Mouse (Mus musculus): Measurements from ENCODE around the gene Ilf2. TPM values are rescaled to one million over a fixed set of nuclear protein-coding genes. Genes with fewer than 3 reads are reported as not detected.

Ilf2 gene
- 10 to 100 TPM; 74.7 to 96.6 TPM for polyA plus RNA-seq (2017; shearing (Covaris generic))

DNA sequence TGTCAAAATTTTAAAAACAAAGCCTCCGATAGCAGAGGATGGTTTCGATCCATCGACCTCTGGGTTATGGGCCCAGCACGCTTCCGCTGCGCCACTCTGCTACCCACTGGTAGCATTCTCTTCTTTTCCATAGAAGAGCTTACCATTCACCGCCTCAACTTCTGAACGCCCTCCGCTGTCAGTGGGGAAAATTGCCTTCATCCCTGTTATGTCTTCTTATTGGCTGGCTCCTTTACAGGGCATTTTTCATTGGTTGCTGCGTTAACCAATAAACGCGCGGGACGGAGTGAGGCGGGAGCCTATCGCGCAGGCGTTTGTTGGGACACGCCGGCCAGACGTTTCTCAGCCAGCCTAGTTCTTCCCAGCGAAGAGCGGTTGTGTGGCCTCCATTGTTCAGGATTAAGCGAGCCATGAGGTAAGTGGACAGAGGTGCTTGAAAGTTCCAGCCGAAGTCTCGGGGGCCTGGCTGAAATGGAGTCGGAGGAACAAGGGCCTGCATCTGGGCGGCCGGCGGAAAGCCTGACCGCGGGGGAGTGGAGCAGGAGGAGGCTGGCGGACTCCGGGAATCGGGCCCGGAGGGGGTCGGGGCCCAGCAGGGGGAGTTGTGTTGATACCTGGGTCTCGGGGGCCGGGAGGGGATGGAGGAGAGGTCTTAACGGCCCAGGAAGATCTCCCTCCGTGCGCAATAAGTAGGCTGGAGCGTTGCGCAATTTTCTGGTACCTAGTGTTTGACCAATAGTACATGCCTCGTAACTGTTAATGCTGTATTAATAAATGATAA lies at the start of gene Ilf2:
Gene Ilf2 (plus strand): TSS at position 296 of the 781 bp plus-strand sequence.

DNA sequence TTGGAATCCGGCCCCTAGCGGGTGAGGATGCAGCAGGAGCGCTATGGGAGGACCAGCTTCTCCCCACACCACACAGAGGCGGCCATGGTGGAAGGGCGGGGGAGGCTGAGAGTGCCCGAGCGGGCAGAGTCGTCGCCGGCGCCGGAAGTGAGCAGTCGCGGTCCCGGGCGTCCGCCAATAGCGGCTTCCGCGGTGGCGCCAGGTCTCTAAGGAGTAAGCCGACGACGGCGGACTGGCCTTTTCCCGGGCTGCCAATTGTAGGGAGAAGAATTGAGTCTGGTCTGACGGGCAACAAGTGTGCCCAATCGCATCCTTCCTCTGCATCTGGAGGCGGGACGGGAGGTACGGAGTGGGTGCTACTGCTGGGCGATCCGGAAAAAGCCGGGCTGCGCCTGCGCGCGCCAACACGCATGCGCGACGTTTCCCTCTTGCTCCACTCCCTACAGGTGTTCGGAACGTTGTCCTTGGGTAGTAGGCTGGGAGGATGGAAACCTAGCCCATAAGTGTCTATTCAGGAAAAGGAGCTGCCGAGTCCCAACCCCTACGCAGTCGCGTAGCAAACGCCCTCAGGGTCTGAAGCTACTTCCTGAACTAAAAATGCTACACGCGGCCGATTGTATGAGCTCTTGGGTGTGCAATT lies 42.4 kb upstream of the Ilf2 start, which contains the start of gene Ints3:
Gene Ints3 (minus strand): TSS at position 242 of the 640 bp plus-strand sequence.

DNA sequence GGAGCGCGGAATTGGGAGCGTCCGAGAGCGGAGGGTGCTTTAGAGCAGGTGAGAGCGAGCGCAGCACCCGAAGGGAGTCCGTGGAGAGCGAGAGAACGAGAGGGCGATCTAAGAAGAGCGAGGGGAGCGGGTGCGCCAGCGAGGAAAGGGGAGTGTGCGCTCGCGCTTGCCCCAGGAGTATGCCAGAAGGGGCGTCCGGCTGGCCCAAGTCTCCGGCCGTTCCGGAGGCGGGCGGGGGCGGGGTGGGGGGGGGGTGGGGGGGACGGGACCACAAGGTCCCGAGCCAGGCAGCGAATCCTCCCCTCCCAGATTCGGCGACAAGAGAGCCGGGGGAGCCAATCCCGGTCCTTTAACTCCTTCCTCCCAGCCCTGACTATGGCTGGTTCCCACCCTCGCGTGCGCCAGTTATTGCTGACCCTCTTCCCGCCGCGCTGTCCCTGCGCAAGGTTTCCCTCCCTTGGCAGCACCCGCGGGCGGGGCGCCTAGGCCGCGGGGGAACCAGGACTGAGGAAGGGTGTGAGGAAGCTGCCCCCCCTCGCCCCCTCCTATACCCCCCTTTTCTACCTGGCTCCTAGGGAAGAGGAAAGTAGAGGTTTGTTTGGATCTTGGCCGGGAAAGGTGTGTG lies 10.1 kb upstream of the Ilf2 start, which contains the start of gene Npr1:
Gene Npr1 (minus strand): TSS at position 181 of the 625 bp plus-strand sequence.

DNA sequence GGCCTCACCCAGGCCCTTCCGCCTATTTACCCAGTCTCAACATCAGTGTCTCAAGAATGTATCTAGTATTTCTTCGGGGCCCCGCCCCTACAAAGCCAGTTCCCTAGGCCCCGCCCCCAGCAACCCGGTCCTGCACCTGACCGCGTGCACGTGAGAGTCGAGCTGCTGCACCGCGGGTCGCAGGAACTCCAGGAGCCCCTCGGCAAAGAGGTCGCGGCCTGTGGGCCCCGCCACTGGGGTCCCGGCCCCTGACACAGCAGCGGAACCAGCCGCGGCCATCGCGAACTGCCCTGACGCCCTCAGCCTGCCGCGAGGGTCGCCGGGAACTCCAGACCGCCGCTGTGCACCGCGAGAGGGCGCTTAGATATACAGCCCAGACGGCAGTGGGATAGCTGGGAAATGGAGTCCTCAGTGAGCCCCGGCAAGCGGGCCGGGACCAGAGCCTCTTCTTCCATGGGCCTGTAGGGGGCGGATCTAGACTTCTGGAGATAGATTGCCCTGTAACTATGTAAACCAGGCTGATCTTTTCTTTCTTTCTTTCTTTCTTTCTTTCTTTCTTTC lies 14.8 kb downstream of the Ilf2 start, which contains the start of gene Snapin:
Gene Snapin (minus strand): TSS at position 338 of the 561 bp plus-strand sequence.

DNA sequence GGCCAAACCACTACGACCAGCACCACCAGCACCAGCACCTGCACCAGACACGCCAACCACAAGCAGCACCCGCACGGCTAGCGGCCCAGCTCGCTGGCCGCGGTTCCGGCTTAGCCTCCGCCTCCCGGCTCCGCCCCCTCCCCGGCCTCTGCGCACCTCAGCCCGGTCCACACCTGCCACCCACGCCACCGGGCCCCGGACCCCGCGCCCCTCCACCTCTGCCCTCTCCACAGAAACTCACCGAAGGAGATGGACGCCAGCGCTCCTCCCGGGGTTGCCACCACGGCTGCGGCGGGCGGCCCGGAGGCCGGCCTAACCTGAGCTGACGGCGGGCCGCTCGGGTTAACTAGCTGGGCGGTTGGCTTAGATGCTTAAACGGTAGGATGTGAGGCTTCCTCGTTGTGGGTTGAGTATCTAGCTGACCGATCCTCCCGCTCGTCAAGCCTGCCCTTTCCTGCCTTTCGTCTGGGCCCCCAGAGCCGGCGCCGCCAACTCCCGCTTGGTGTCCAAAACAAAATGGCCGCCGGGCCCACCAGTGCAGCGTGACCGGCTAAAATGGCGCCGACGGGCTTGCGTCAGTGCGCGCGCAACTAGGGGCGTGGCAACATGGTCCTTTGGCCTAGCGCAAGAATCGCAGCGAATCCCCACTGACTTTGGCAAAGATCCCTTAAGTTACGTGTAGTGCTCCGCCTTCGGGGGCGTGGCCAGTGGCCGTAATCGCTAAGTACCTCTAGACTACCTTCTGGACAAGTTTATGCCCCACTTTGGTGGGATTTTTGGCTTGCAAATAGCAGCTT lies 33.2 kb downstream of the Ilf2 start, which contains the start of gene Chtop:
Gene Chtop (minus strand): TSS at position 549 of the 797 bp plus-strand sequence.

DNA sequence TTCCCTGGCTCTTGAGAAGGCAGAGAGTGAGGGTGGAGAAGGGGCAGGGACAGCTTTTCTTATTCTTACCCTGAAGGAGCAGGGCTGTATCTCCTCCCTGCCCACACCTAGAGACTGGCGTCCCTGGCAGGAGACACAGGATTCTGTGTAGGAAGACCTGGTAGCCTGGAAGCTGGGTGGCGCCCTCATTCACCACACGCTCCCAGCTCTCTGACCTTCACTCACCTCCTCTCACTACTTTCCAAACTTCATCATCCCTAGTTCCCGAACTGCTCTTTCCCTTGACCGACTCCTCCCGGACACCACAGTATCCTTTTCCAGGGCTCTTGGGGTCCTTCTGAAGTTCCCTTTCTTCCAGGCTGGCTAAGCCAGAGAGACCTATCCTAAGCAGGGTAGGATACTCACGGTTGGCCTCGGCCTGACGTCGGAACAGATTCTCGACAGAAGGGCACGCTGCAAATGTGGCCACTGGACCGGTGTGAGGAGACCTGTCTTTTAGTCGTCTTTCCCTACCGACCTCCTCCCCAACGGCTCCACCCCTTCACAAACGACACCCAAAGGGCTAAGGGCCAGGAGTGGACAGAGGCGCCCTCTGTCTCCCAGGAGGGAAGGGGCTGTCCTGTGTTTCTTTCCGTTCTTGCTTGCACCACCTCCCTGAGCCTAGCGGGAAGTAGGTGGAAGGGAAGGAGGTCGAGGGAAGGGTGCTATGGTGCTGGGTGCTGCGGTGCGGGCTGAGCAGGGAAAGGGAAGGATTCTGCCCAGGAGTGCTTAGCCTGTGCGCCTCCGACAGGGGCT lies 38.1 kb downstream of the Ilf2 start, which contains the start of the genes S100a1 and S100a13:
Gene S100a1 (minus strand): TSS at position 597 of the 795 bp plus-strand sequence.
Gene S100a13 (plus strand): TSS at position 640 of the 795 bp plus-strand sequence.

DNA sequence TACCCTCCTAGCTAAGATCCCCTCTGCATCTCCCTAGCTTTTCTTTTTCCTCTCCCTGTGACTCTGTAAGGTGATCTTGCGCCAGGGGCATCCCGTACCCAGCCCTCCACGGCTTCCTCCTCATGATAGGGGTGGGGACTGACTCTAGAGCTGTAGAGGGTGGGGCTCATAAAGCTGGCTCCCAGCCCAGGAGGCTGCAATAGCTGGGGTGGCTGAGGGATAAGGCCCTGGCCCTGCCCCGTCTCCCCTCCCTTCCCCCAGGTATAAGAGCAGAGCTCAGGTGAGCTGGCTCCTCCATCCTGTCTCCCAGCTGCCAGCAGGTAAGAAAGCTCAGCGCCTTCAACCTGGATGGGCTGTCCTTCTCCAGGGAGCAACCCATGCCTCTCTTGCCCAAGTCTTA lies 50.7 kb downstream of the Ilf2 start, which contains the start of gene S100a14:
Gene S100a14 (plus strand): TSS at position 277 of the 400 bp plus-strand sequence.

DNA sequence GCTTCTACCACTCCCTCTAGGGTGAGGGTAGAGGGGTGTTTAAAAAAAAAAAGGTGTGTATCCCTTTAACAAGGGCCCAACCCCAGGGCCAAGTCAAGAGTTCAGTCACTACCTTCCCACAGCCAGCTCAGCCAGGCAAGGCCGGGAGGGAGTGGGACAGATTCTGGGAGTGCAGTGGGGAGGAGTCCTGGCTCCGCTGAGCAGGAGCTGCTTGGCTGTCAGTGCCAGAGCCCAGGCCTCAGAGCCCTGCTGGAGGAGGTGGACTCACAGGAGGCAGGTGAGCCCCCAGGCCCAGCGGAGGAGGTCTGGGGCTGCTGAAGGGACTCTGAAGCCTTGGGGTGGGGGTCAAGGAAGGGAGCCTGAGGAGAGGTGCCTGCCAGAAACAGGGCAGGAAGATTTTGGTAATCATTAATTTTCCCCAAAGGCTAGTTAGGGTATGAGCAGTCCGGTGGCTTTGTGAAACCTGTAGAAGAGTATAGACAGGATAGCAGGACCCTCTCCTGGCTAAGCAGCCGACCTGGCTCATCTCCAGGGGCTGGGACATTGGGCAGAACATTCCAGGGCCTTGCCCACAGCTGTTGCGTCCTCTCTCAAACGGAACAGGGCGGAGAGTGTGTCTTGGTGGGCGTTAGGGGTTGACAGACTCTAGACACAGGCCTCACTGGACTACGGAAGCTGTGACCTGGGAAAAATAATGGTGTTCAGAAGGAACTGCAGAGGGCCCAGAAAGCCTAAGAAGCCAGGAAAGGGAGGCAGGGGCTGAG lies 61.4 kb downstream of the Ilf2 start, which contains the start of gene S100a16:
Gene S100a16 (plus strand): TSS at position 114 of the 764 bp plus-strand sequence.

Other genes starting within 250 kb of the Ilf2 start
- 100 to 1,000 TPM; 132 to 181 TPM for gene Jtb, start 244.5 kb upstream of the Ilf2 start, polyA plus RNA-seq (2017; shearing (Covaris generic))
- gene Creb3l4, start 232.6 kb upstream of the Ilf2 start, polyA plus RNA-seq (2017; shearing (Covaris generic)), result not detected
- 1 to 10 TPM; 3.1 to 3.9 TPM for gene Slc39a1, start 228.0 kb upstream of the Ilf2 start, polyA plus RNA-seq (2017; shearing (Covaris generic))
- gene Crtc2, start 222.0 kb upstream of the Ilf2 start, polyA plus RNA-seq (2017; shearing (Covaris generic)), result 10 to 100 TPM; 84.5 to 85.4 TPM
- 10 to 100 TPM; 22.4 to 43.4 TPM for gene Dennd4b, start 210.9 kb upstream of the Ilf2 start, polyA plus RNA-seq (2017; shearing (Covaris generic))
- 10 to 100 TPM in 1 of 2 experiments, 1 to 10 TPM in 1; 9.1 to 13.3 TPM for gene Gatad2b, start 182.9 kb upstream of the Ilf2 start, polyA plus RNA-seq (2017; shearing (Covaris generic))
- under 1 TPM in 1 of 2 experiments, not detected in 1; 0.64 TPM for gene Slc27a3, start 86.2 kb upstream of the Ilf2 start, polyA plus RNA-seq (2017; shearing (Covaris generic))
- gene Ints3, start 42.5 kb upstream of the Ilf2 start, polyA plus RNA-seq (2017; shearing (Covaris generic)), result 10 to 100 TPM; 18.3 to 32.8 TPM
- under 1 TPM in 1 of 2 experiments, not detected in 1; 0.43 TPM for gene Npr1, start 10.3 kb upstream of the Ilf2 start, polyA plus RNA-seq (2017; shearing (Covaris generic))
- gene Snapin, start 14.9 kb downstream of the Ilf2 start, polyA plus RNA-seq (2017; shearing (Covaris generic)), result 10 to 100 TPM; 96.3 to 96.9 TPM
- gene Chtop, start 33.4 kb downstream of the Ilf2 start, polyA plus RNA-seq (2017; shearing (Covaris generic)), result 100 to 1,000 TPM; 147 to 160 TPM
- gene S100a1, start 38.3 kb downstream of the Ilf2 start, polyA plus RNA-seq (2017; shearing (Covaris generic)), result 1 to 10 TPM; 4.4 to 6.8 TPM
- gene S100a13, start 38.3 kb downstream of the Ilf2 start, polyA plus RNA-seq (2017; shearing (Covaris generic)), result 100 to 1,000 TPM; 192 to 245 TPM
- under 1 TPM in 1 of 2 experiments, not detected in 1; 0.68 TPM for gene S100a14, start 50.7 kb downstream of the Ilf2 start, polyA plus RNA-seq (2017; shearing (Covaris generic))
- not detected for gene S100a16, start 61.1 kb downstream of the Ilf2 start, polyA plus RNA-seq (2017; shearing (Covaris generic))
- 1 to 10 TPM; 2.0 to 2.8 TPM for gene S100a3, start 84.5 kb downstream of the Ilf2 start, polyA plus RNA-seq (2017; shearing (Covaris generic))
- 1 to 10 TPM in 1 of 2 experiments, under 1 TPM in 1; 0.63 to 1.9 TPM for gene S100a2, start 114.1 kb downstream of the Ilf2 start, polyA plus RNA-seq (2017; shearing (Covaris generic))
- not detected for gene Gm42674, start 125.8 kb downstream of the Ilf2 start, polyA plus RNA-seq (2017; shearing (Covaris generic))
- 100 to 1,000 TPM in 1 of 2 experiments, 10 to 100 TPM in 1; 94.8 to 925 TPM for gene S100a4, start 127.6 kb downstream of the Ilf2 start, polyA plus RNA-seq (2017; shearing (Covaris generic))
- gene S100a5, start 132.4 kb downstream of the Ilf2 start, polyA plus RNA-seq (2017; shearing (Covaris generic)), result not detected
- 1,000 to 10,000 TPM in 1 of 2 experiments, 100 to 1,000 TPM in 1; 298 to 1,210 TPM for gene S100a6, start 136.8 kb downstream of the Ilf2 start, polyA plus RNA-seq (2017; shearing (Covaris generic))
- not detected for gene S100a7a, start 177.9 kb downstream of the Ilf2 start, polyA plus RNA-seq (2017; shearing (Covaris generic))
- under 1 TPM in 1 of 2 experiments, not detected in 1; 0.88 TPM for gene S100a8, start 192.9 kb downstream of the Ilf2 start, polyA plus RNA-seq (2017; shearing (Covaris generic))
- gene S100a9, start 219.6 kb downstream of the Ilf2 start, polyA plus RNA-seq (2017; shearing (Covaris generic)), result under 1 TPM in 1 of 2 experiments, not detected in 1; 0.33 TPM

All from activated CD4-positive, CD25-positive, alpha-beta regulatory T cell (primary cell).